Mouse (Mus musculus) thymus, postnatal 36 days (tissue): ENCODE measurements around the gene Exoc4.
A peak's percentile ranks its signal among the peaks of the same experiment; 100 is the strongest.

Source experiments
- DNase-seq, 2 experiments: peaks; one replicate each; pipeline ENCODE4 v3.0.0; 2022; ENCODE audit warnings: mixed read lengths in 2 of 2

The Exoc4 gene

DNA sequence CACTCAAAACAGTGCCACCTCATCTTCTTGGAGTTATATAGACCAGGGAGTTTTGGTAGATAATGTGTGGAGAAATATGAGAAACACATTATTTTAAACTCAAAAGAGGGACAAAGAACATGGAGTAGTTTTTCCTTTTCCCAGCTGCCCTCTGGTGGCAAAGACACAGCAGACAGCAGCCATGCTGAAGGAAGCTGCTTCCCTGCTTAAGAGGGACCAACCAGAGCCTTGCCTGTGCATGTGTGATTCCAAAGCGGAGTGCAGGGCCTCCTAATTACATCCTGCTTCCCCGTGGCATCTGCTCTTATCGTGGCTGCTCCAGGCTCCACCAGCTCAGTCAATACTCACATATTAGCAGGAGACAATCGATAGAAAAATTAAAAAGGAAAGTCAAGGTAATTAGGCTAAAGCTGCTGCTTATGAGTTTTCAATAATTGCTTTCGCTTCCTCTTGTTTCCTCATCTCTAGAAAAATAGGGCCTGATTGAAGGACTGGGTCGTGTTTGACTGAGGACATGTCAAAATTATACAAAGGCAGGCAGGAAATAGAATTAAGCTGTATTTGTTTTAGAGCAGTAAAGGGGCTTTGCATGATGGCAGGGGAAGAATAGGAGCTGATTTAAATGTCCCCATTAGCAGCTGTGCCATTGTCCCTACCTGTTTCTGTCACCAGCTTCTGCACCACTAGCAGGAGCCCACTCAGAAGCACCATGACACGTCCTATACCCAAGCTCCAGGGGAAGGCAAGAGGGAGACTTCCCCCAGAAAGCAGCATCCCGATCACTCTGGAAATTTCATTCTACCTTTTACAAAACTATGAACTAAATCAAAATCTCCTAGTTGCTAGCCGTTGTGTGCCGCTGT, 433.1 kb downstream of the Exoc4 start:
- DNase-seq = peak; percentile 36 to 37

DNA sequence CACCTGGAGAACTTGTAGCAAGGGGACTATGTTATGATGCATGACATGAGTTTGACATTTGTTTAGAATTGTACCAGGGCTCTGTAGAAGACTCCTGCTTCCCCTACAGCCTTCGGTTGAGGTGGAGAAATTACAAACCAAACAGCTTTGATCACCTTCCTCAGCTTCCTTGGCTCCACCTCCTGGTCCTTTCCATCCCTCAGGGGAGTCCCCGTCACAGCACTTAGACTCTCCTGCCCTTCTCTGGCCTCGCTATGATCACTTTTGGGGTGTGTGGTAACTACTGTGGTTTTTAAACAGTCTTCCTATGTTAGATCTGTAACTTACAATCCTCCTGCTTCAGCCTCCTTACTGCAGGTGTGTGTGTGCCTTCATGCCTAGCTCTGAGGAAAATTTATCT, 434.6 kb downstream of the Exoc4 start:
- DNase-seq = peak; percentile 33 to 41

- DNase-seq = no peak
Observed at GRCm38 (mm10) chr6:33685321-33685720, 436.4 kb downstream of the Exoc4 start.

- no peak for DNase-seq
Observed at GRCm38 (mm10) chr6:33690601-33691000, 441.7 kb downstream of the Exoc4 start.

- DNase-seq = no peak
Observed at GRCm38 (mm10) chr6:33696976-33697375, 448.1 kb downstream of the Exoc4 start.

DNA sequence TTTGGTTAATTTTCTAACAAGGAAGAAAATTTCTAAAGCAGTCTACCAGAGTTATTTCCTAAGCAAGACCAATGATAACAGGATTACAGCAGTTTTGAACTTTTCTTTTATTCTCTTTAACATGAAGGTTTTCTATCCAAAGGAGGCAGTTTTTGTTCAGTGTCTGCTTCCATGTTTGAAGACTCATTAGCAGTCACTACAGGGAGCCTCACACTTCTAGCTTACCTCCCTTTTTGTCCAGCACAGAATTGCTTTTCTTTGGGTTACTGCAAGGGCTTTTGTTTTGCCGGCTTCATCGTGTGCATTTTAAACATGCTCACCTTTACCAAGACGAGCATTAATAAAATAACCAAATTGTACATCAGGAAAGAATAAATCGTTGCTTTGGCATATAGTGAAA, 460.0 kb downstream of the Exoc4 start:
- DNase-seq = no peak

GRCm38 (mm10) chr6:33709340-33709739, 460.5 kb downstream of the Exoc4 start:
- DNase-seq = no peak

GRCm38 (mm10) chr6:33711742-33712141, 462.9 kb downstream of the Exoc4 start:
- no peak for DNase-seq

GRCm38 (mm10) chr6:33712540-33713118, 463.7 kb downstream of the Exoc4 start:
- no peak for DNase-seq

DNA sequence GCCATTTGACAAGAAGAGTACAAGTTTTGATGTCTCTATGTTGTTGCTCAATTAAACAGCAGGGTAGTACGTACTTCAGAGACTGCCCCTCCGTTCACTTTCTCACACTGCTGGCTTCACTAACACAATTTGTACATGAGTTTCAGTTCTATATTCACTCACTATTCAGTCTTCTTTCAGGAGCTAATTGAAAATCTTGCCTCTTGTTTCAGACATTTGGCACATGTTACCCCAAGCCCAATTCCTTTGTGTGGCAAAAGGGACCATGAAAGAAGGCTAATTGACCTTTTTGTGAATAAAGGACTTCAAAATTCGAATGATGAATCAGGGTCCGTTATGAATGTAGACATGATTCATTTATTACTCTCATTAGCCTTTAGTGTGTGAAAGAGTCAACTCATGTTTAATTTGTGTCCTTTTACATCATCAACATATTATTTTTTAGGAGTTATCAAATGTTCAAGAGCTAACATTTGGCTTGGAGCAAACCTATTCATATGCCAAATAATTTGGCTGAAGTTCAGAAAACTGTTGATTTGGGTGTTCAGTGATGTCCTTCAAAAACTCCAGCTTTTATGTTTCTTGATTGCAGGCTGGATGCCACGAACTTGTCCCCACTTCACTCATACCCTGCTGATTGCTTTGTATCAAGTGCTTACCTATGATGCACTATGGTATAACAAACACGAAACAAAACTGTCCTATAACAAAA, 467.5 kb downstream of the Exoc4 start:
- DNase-seq = no peak

- DNase-seq = no peak
Observed at GRCm38 (mm10) chr6:33721166-33721565, 472.3 kb downstream of the Exoc4 start.

DNA sequence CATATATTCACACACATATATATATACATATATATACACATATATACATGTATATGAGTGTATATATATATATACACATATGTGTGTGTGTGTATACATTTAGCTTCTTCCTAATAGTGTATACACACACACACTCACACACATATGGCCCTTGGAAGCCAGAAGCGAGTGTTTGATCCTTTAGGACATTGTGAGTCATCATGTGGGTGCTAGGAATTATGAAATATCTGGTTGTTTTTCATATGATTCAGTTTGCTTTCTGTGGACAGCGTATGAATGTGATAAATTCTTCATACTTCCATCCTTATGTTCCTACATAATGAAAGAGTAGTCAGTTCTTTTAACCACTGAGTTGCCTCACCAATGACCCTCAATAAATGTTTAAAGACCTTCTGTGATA, 473.9 kb downstream of the Exoc4 start:
- DNase-seq = no peak

GRCm38 (mm10) chr6:33724596-33724995, 475.7 kb downstream of the Exoc4 start:
- DNase-seq = no peak

GRCm38 (mm10) chr6:33727271-33727670, 478.4 kb downstream of the Exoc4 start:
- no peak for DNase-seq

GRCm38 (mm10) chr6:33732214-33732613, 483.3 kb downstream of the Exoc4 start:
- DNase-seq = no peak

- DNase-seq = no peak
Observed at GRCm38 (mm10) chr6:33733602-33734001, 484.7 kb downstream of the Exoc4 start.

DNA sequence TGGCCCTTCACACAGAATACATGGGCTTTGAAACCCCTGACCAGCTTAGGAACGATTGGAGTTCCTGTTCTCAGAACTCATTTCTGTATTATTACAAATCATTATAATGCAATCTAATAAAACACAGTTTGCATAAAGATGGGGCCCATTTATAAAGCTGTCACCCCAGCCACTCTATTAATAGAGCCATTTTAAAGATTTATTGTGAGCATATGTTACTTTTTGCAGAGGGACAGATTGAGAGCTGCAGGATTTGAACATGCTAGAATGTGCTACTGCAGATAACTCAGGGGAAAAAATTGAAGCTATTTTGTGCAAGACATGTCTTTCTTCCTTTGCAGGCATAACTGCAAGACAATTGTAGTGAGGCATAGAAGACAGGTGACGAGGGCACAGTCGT, 485.1 kb downstream of the Exoc4 start:
- no peak for DNase-seq

GRCm38 (mm10) chr6:33738857-33739291, 490.0 kb downstream of the Exoc4 start:
- DNase-seq = no peak

DNA sequence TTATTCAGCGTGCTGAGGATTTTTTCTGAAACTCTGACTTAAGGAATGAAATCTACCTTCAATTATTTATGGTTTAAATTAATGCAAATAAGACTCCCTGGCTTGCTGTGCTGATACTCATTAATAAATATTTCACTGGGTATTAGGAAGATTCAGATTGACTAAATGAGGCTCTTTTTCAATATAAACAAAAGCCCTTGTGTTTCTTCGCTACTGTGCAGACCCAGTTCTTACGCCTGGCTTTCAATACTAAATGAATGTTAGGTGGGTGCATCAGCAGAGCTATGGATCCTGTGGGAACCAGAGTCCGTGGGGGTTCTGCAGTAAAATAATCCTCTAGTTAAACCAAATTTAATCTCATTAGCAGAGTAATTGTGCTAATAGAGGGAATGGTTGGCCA, 490.4 kb downstream of the Exoc4 start:
- no peak for DNase-seq

DNA sequence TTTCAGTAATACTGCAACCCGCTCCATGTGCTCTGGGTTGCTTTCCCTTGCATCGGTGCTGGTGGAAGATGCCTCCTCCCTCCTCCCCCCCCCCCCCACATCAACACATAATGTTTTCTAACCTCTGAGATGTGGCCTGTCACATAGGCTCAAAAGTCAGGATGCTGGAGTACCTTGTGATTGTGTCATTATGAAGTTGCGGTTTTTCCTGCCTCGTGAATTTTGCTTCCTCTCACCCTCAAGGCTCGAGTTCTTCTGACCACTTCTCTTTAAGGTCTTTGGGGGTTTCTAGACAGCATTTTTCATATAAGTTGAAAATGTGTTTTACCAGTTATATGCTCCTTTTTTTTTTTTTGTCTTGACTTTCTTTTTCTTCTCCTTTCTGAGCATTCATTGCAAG, 507.1 kb downstream of the Exoc4 start:
- no peak for DNase-seq

GRCm38 (mm10) chr6:33761557-33761956, 512.7 kb downstream of the Exoc4 start:
- no peak for DNase-seq

- no peak for DNase-seq
Observed at GRCm38 (mm10) chr6:33763245-33763644, 514.4 kb downstream of the Exoc4 start.

DNA sequence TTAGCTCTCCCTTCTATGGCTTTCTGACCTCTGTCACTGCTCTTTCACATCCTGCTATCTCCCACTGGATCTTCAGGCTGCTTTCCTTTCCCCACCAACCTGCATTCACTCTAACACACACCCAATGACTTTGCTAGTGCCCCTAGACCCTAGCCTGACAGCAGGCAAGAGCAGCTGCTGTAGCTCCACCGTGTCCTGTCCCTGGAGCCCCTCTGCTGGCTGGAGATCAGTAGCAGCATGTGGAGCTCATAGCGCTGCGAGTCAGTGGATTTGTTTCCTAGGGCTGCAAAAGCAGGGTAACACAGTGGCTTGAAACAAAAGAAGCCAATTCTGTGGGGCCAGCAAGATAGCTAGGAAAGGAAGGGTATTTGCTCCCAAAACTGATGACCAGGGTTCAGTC, 515.1 kb downstream of the Exoc4 start:
- peak in 1 of 2 experiments; percentile 26 for DNase-seq

- no peak for DNase-seq
Observed at GRCm38 (mm10) chr6:33769251-33769650, 520.4 kb downstream of the Exoc4 start.
